Mouse (Mus musculus): ENCODE results near the gene Pltp. TPM values are rescaled to one million over a fixed set of nuclear protein-coding genes. Genes with fewer than 3 reads are reported as not detected.
"Not testable (repeated sequence)": the region's sequence is repeated elsewhere in the genome, so short reads cannot be mapped to it uniquely, and the experiment has no call there.

Gene Pltp
- polyA plus RNA-seq, 1 experiment from 2014 or later: 12.6 TPM

GRCm38 (mm10) chr2:164874239-164874769 is 16.8 kb upstream of the Pltp start:
- Histone ChIP-seq H3K4me3 (no peak overlapping the region), H3K4me1 (peaks cover 30% of the 10 kb centered on the region), H3K36me3 (peaks cover 5% of the 10 kb centered on the region; the same call in 1 of the 2 replicates), H3K27ac (peak overlapping the region; percentile 77), H3K27me3 (ENCODE audit: insufficient read depth, poor library complexity, severe bottlenecking) (peaks cover 4% of the 10 kb centered on the region; the same call in 1 of the 2 replicates), H3K9me3 (no peaks in the 10 kb centered on the region)
- DNase-seq (ENCODE audit: low spot score): no peak
- WGBS: 9% methylated on average over 1 of the region's 1 CpGs

- H3K27ac ChIP-seq: peak overlapping the region; percentile 77; the same call in 1 of the 2 replicates
Observed at GRCm38 (mm10) chr2:164873621-164874020, 16.1 kb upstream of the Pltp start.

DNA sequence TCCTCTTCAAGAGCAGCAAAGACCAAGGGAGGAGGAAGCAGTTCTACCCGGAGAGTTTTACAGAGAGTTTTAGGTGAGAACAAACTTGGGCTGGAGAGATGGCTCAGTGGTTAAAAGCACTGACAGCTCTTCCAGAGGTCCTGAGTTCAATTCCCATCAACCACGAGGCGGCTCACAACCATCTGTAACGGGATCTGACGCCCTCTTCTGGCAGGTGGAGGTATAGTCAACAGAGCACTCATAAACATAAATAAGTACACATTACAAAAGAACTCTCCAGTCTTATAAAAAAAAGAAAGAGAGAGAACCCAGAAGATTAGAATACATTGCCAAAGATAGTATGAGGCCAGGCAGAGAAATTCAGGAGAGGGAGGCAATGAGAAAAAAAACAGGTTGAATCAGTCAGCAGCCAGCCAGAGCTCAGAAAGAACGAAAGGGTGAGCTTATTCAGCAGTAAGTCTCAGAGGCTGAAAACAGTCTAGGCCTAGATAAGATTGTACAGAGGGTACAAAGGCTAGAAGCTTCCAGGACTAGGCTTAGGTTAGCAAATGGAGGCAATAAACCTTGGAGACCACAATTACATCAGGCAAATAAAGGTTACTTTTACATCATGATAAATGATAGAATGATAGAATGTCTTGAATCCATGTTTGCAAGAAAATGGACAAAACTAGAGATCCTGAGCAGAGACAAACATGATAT is 14.2 kb upstream of the Pltp start:
- Histone ChIP-seq H3K27me3 (ENCODE audit: insufficient read depth, poor library complexity, severe bottlenecking) (peaks cover 4% of the 10 kb centered on the region; the same call in 1 of the 2 replicates), H3K36me3 (no peaks in the 10 kb centered on the region), H3K27ac (no peak overlapping the region), H3K9me3 (0 out of 2 replicates have a peak, but pooled peaks cover 5% of the 10 kb centered on the region), H3K4me3 (no peak overlapping the region), H3K4me1 (peaks cover 22% of the 10 kb centered on the region)
- 45% methylated on average over 6 of the region's 6 CpGs for WGBS
- DNase-seq (ENCODE audit: low spot score): no peak

More at GRCm38 (mm10) chr2:164873621-164874020, 16.1 kb upstream of the Pltp start:
- Histone ChIP-seq H3K4me3 (no peak overlapping the region), H3K4me1 (peaks cover 28% of the 10 kb centered on the region), H3K9me3 (no peaks in the 10 kb centered on the region), H3K27me3 (ENCODE audit: insufficient read depth, poor library complexity, severe bottlenecking) (peaks cover 4% of the 10 kb centered on the region; the same call in 1 of the 2 replicates), H3K36me3 (peaks cover 5% of the 10 kb centered on the region; the same call in 1 of the 2 replicates)
- WGBS: 59% methylated on average over 3 of the region's 3 CpGs
- DNase-seq (ENCODE audit: low spot score): no peak

- 68% methylated on average over 7 of the region's 7 CpGs for WGBS
- no peak overlapping the region for H3K27ac ChIP-seq
- peaks cover 9% of the 10 kb centered on the region for H3K4me1 ChIP-seq
- H3K27me3 ChIP-seq (ENCODE audit: insufficient read depth, poor library complexity, severe bottlenecking): peaks cover 4% of the 10 kb centered on the region; the same call in 1 of the 2 replicates
- H3K36me3 ChIP-seq: no peaks in the 10 kb centered on the region
- no peak overlapping the region for H3K4me3 ChIP-seq
- no peak for DNase-seq (ENCODE audit: low spot score)
- H3K9me3 ChIP-seq: 0 out of 2 replicates have a peak, but pooled peaks cover 5% of the 10 kb centered on the region
Observed at GRCm38 (mm10) chr2:164868491-164868890, 11.0 kb upstream of the Pltp start.

DNA sequence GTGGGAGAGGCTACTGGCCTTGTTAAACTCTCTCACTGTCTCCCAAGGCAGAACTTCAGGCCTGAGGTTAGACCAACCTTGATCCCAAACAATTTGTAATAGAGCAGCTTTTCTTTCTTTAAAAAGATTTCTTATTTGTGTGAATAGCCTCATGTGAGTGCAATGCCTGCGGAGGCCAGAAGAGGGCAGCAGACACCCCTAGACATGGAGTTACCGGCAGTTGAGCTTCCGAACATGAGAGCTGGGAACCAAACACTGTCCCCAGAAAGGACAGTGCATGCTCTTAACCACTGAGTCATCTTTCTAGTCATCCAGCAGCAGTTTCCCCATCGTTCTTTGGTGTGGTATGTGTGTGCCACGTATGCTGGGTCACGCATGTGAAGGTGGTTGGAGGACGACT is 10.1 kb upstream of the Pltp start:
- H3K27ac ChIP-seq: peak overlapping the region; percentile 74

GRCm38 (mm10) chr2:164866741-164867551 is 9.4 kb upstream of the Pltp start:
- H3K36me3 ChIP-seq: no peaks in the 10 kb centered on the region

More for the DNA sequence above, 10.1 kb upstream of the Pltp start:
- no peaks in the 10 kb centered on the region for H3K36me3 ChIP-seq
- no peak overlapping the region for H3K4me3 ChIP-seq
- H3K27me3 ChIP-seq (ENCODE audit: insufficient read depth, poor library complexity, severe bottlenecking): peaks cover 4% of the 10 kb centered on the region; the same call in 1 of the 2 replicates
- H3K9me3 ChIP-seq: 0 out of 2 replicates have a peak, but pooled peaks cover 5% of the 10 kb centered on the region
- WGBS: 91% methylated on average over 7 of the region's 7 CpGs
- DNase-seq (ENCODE audit: low spot score): no peak
- peaks cover 9% of the 10 kb centered on the region for H3K4me1 ChIP-seq

GRCm38 (mm10) chr2:164864593-164864992 is 7.1 kb upstream of the Pltp start:
- Histone ChIP-seq H3K9me3 (0 out of 2 replicates have a peak, but pooled peaks cover 5% of the 10 kb centered on the region), H3K4me1 (peaks cover 24% of the 10 kb centered on the region), H3K4me3 (no peak overlapping the region), H3K36me3 (no peaks in the 10 kb centered on the region), H3K27ac (no peak overlapping the region), H3K27me3 (ENCODE audit: insufficient read depth, poor library complexity, severe bottlenecking) (peaks cover 6% of the 10 kb centered on the region; the same call in 1 of the 2 replicates)
- WGBS: 57% methylated on average over 4 of the region's 4 CpGs
- DNase-seq (ENCODE audit: low spot score): no peak

More at GRCm38 (mm10) chr2:164866741-164867551, 9.4 kb upstream of the Pltp start:
- no peak for DNase-seq (ENCODE audit: low spot score)
- Histone ChIP-seq H3K4me1 (peaks cover 14% of the 10 kb centered on the region), H3K9me3 (0 out of 2 replicates have a peak, but pooled peaks cover 5% of the 10 kb centered on the region), H3K4me3 (no peak overlapping the region), H3K27ac (peak overlapping the region; percentile 74), H3K27me3 (ENCODE audit: insufficient read depth, poor library complexity, severe bottlenecking) (peaks cover 4% of the 10 kb centered on the region; the same call in 1 of the 2 replicates)
- WGBS: 43% methylated on average over 16 of the region's 16 CpGs

DNA sequence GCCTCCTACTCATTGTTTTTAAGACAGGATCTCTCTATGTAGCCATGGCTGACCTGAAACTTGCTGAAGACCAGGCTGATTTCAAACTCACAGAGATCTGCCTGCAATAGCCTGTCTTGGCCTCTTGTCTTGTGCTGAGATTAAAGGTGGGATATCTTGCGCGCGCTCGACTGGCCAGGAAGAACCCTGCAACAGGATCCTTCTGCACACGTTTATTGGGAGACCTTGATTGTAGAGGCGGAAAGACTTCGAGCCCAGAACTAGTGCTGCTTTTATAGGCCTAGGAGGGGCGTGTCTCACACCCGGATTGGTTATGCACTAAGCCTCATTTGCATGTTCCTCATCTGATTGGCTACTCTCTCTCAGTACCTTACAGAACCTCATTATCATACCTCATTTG is 5.9 kb upstream of the Pltp start:
- Histone ChIP-seq H3K4me1 (peaks cover 29% of the 10 kb centered on the region), H3K27me3 (ENCODE audit: insufficient read depth, poor library complexity, severe bottlenecking) (peaks cover 16% of the 10 kb centered on the region)
- not testable (repeated sequence) for H3K4me3 ChIP-seq; H3K27ac ChIP-seq; H3K9me3 ChIP-seq; DNase-seq (ENCODE audit: low spot score); H3K36me3 ChIP-seq
- WGBS: 91% methylated on average over 8 of the region's 9 CpGs

- H3K4me3 ChIP-seq: no peak overlapping the region
- 53% methylated on average over 9 of the region's 9 CpGs for WGBS
- H3K4me1 ChIP-seq: peaks cover 36% of the 10 kb centered on the region
- no peak for DNase-seq (ENCODE audit: low spot score)
- H3K9me3 ChIP-seq: no peaks in the 10 kb centered on the region
- no peak overlapping the region for H3K27ac ChIP-seq
- H3K27me3 ChIP-seq (ENCODE audit: insufficient read depth, poor library complexity, severe bottlenecking): peaks cover 27% of the 10 kb centered on the region
- H3K36me3 ChIP-seq: no peaks in the 10 kb centered on the region
Observed at GRCm38 (mm10) chr2:164862179-164862861, 4.8 kb upstream of the Pltp start.

- WGBS: 71% methylated on average over 4 of the region's 4 CpGs
- no peak overlapping the region for H3K27ac ChIP-seq
- peaks cover 39% of the 10 kb centered on the region for H3K27me3 ChIP-seq (ENCODE audit: insufficient read depth, poor library complexity, severe bottlenecking)
- H3K36me3 ChIP-seq: no peaks in the 10 kb centered on the region
- H3K9me3 ChIP-seq: no peaks in the 10 kb centered on the region
- peaks cover 40% of the 10 kb centered on the region for H3K4me1 ChIP-seq
- DNase-seq (ENCODE audit: low spot score): no peak
- H3K4me3 ChIP-seq: no peak overlapping the region
Observed at GRCm38 (mm10) chr2:164861094-164861493, 3.6 kb upstream of the Pltp start.

DNA sequence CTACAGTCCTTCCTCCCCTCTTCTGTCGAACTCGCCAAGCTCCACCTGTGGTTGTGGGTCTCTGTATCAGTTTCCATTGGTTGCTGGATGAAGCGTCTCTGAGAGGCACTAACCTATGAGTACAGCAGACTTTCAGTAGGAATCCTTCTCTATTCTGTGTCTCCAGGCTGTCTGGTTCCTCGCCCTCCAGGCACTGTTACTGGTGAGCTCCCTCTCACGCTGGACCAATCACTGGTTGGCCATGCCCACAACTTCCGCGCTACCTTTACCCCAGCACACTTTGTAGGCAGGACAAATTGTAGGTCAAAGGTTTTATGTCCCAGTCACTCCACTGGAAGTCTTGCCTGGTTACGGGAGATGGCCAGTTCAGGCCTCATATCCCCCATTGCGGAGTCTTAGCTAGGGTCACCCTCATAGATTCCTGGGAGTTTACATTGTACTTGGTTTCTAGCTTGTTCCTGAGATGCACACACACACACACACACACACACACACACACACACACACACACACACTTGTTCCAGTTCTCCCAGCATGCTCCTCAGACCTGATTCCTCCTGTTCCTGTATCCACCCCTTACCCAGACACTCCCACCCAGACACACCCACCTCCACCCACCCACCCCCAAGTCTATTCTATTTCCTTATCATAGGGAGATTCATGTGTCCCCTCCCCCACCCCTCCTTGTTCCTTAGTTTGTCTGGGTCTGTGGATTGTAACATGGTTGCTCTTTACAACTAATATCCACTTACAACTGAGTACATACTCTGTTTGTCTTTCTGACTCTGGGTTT is 2.3 kb upstream of the Pltp start:
- H3K9me3 ChIP-seq: no peaks in the 10 kb centered on the region
- no peak overlapping the region for H3K4me3 ChIP-seq
- WGBS: 55% methylated on average over 9 of the region's 9 CpGs
- H3K4me1 ChIP-seq: peaks cover 41% of the 10 kb centered on the region
- peaks cover 52% of the 10 kb centered on the region for H3K27me3 ChIP-seq (ENCODE audit: insufficient read depth, poor library complexity, severe bottlenecking)
- no peaks in the 10 kb centered on the region for H3K36me3 ChIP-seq
- no peak overlapping the region for H3K27ac ChIP-seq
- DNase-seq (ENCODE audit: low spot score): no peak
